Mouse (Mus musculus): ENCODE measurements around the gene Sipa1l3.

DNA sequence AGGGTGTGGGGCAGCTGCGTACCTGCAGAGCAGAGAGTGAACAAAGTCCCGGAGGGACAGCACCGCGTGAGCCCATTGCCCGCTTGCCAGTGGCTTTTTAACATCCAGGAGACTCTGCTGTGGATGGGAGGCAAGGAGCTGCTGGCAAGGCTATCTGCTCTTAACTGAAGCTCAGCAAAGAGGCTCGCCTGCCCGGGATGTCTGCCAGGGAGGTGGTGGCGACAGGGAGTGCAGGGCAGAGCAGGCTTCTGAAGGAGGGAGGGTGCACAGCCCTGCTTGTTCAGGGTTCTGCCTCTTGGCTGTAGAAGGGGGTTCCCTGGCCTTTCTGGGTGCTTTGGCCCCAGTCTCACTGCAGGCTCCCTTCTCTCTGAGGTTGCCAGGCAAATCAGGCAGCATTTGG lies 164.3 kb downstream of the Sipa1l3 start:
- no peak for TF ChIP-seq POLR2A (IDR thresholded peaks at IDR 0.05; ENCODE audit: control insufficient read depth, extremely low read depth, insufficient read depth, low read length, poor library complexity)
- TF ChIP-seq CTCF (IDR thresholded peaks at IDR 0.05; ENCODE audit: borderline replicate concordance, control insufficient read depth, extremely low read depth, insufficient read depth, low read length, poor library complexity), result no peak

Measured in thymus, adult 2 months (tissue).